Mouse (Mus musculus): ENCODE results near the gene Idh1.

Idh1 gene

DNA sequence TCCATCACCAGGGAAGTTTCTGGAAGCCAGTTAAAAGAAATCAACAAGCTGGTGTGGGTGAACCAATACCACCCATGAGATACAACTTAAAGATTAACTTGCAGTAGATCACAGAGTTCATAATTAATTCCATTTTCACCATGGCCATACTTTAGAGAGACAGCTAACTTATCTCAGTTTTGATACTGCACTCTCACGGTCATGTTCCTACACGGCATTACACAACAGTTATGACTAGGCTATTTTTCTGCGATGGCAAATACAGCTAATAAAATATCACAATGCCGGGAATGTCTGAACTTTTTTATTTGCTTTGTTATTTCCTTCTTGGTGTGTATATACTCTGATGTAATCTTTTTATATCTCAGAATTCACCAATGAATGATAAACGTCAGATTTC is 9.4 kb downstream of the Idh1 start:
- DNase-seq (ENCODE audit: low spot score in 2 of 2), result no peak

DNA sequence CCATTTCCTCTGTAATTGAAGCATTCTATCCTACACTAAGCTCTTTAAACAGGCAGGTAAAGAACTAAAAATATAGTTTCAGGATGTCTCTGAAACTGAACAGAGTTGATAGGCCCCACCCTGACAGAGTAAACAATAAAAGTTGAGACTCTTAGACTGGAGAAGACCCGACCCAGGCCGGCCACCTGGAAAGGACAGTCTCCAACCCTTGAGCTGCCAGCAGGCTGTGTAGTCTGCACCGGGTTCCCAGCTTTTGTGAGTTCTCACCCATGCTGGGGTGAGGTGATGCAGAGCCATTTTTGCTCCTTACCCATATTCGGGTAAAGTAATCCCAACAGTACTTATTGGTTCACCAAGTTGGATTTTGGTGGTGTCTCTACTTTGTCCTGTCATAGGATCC is 10.1 kb downstream of the Idh1 start:
- DNase-seq (ENCODE audit: low spot score in 2 of 2), result no peak

- DNase-seq (ENCODE audit: low spot score in 2 of 2), result no peak
These were observed 12.6 kb downstream of the Idh1 start for GRCm38 (mm10) chr1:65173716-65174115.

DNA sequence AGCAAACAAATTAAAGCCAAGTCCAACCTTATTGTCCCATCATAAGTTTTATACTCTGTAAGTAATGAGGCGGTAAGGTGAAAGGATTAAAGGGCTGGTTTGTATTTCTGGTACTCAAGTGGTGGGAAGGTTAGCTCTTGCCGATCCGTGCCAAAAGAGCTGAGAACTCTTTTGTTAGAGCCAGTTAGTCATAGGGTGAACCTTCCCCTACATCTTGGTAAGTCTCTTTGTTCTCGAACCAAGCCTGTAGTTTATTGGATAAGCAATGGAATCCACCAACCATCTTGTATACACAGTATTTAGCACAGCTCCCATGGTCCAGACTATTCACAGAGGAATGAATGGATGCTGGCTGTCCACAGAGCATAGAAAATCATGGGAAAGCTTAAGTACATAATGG is 14.7 kb downstream of the Idh1 start:
- DNase-seq (ENCODE audit: low spot score in 2 of 2), result no peak

DNA sequence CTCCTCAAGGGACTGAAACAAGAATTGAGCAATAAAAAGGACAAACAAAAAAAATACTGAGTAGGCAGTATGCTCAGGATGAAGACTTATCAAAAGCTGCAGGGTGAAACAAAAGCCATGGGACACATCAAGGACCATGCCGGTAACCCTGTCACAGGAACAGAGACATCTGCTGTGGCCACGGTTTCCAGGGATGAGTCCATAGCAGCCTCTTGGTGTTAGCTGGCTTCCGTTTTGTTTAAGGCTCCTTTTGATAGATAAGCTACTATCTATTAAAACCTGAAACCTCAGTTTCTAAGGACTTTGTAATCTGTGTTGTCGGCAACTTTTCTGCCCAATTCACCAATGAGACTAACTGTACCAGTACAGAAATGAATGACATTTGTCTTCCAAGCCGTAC is 16.4 kb downstream of the Idh1 start:
- DNase-seq (ENCODE audit: low spot score in 2 of 2), result no peak

DNA sequence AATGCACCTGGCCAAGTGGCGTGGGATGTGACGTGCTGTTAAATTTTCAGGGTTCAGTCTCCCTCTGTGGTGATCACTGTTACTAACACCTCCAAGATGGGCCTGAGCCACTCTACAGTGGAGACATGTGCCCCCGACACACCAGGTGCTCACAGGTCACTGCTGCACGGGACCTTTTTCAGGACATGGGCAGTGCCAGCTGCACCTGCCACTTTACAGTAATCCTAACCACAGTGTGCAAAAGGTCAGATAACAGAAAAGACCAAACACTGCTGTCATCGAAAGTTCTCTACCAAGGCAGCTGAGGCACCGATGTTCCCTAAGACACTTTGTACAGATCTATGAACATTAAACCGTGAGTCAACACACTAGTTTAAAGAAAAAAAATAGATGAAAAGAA is 16.8 kb downstream of the Idh1 start:
- no peak for DNase-seq (ENCODE audit: low spot score in 2 of 2)

DNA sequence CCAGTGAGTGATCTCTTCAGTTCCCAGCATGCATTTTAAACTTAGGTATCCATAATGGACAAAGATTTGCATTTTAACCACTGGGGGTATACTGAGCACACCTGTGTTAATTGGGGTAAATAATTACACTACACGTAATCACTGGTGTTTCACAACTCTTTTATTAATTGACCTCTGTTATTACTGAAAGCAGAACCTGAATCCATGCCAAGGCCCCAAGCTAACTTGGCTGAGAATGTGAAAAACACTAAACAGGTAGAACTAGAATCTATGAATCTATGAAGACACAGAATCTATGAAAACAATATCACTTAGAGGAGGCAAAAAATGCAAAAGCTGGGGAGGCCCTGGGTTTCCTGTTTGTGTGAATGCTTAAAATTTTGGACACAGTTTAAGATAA is 18.8 kb downstream of the Idh1 start:
- DNase-seq (ENCODE audit: low spot score in 2 of 2), result no peak

- no peak for DNase-seq (ENCODE audit: low spot score in 2 of 2)
These were observed 24.1 kb downstream of the Idh1 start for GRCm38 (mm10) chr1:65162210-65162609.

GRCm38 (mm10) chr1:65156111-65156510 is 30.2 kb downstream of the Idh1 start:
- DNase-seq (ENCODE audit: low spot score in 2 of 2), result no peak

DNA sequence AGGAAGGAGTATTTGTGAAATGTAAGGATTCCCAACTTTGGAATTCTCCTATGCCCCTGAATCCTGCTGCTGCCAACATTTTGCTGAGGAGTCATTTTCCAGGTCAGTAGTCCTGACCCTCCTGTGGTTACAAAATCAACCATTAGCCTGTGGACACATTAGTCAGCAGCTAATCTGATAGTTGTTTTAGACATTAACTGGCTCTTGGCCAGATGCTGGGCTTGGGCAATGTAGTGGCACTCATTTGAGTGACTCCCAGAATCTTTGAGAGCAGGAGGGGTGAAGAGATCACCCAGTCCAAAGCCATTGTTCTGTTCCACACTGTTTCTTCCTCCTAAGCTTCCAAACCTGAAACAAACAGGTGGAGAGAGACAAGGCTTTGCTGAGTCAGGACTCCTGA is 31.5 kb downstream of the Idh1 start:
- no peak for DNase-seq (ENCODE audit: low spot score in 2 of 2)

DNA sequence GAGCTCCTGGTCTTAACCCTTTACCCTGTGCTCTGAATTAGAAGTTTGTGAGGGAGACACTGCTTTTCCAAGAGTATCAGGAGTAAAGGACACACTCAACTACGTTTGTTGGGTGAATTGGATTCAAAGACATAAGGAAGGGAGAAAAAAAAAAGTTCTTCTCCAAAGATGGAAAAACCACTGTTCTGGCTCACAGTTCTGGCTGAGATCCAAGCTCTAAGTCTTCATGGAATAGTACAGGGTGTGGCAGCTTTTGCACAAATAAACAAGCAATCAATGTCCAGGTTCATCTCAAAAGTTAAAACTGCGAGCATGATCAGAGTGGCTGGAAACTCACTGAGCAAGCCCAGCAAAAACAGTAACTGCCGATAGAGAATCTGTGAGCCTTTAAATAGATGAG is 38.3 kb downstream of the Idh1 start:
- DNase-seq (ENCODE audit: low spot score in 2 of 2), result no peak

DNA sequence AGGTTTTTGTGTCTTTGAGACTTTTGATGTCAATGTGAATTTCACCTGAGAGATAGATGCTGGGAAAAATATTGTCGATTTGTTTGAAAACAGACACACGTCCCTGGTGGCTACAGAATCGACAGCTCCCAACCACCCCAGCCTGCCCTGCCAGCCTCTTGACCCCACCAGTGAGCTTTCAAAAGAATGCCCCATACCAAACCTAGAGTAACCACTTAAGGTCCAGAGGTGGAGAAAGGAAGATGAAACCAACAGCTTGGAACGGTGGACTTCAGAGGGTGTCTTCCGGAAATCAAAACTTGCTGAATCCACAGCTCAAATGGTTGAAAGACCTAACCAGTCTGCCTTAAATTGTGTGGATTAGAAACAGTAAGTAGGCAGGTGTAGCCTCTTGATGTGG is 39.0 kb downstream of the Idh1 start:
- DNase-seq (ENCODE audit: low spot score in 2 of 2), result no peak

- DNase-seq (ENCODE audit: low spot score in 2 of 2), result no peak
These were observed 39.7 kb downstream of the Idh1 start for GRCm38 (mm10) chr1:65146601-65147000.

DNA sequence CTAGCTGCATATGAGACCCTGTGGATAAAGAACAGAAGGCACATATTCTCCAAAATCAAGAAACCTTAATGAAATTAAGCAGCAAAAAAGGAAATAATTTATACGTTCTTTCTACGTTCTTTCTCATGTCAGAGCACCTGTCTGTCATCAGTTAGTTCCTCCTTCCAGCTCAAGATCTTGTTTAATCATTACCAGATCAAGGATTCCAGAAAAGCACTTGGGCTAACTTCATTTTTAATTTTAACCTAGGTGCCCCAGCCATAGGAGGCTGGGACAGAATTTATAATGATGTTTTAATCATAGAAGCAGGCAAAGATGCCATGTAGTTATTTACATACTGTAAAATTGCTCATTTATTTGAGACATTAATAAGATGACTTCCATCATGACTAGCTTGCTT is 41.5 kb downstream of the Idh1 start:
- DNase-seq (ENCODE audit: low spot score in 2 of 2), result no peak

- DNase-seq (ENCODE audit: low spot score in 2 of 2), result no peak
These were observed 48.7 kb downstream of the Idh1 start for GRCm38 (mm10) chr1:65137560-65137959.

GRCm38 (mm10) chr1:65132833-65133232 is 53.5 kb downstream of the Idh1 start:
- DNase-seq (ENCODE audit: low spot score in 2 of 2), result no peak

- no peak for DNase-seq (ENCODE audit: low spot score in 2 of 2)
These were observed 54.6 kb downstream of the Idh1 start for GRCm38 (mm10) chr1:65131671-65132070.

DNA sequence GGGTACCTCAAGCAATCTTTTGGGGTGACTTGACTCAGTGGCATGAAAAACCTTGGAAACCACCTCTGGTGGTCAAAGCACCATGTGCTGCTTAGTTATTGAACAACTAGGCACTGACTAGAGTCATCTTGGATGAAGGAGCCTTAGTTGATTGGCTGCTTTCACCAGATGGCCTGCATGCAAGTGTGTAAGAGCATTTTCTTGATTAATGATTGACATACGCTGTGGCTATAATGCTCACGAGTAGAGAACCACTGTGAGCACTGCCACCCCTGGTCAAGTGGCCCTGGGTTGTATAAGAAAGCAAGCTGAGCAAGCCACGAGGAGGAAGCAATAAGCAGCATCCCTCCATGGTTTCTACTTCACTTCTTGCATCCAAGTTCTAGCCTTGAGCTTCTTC is 56.1 kb downstream of the Idh1 start:
- DNase-seq (ENCODE audit: low spot score in 2 of 2), result no peak

- no peak for DNase-seq (ENCODE audit: low spot score in 2 of 2)
These were observed 56.6 kb downstream of the Idh1 start for GRCm38 (mm10) chr1:65129634-65130180.

DNA sequence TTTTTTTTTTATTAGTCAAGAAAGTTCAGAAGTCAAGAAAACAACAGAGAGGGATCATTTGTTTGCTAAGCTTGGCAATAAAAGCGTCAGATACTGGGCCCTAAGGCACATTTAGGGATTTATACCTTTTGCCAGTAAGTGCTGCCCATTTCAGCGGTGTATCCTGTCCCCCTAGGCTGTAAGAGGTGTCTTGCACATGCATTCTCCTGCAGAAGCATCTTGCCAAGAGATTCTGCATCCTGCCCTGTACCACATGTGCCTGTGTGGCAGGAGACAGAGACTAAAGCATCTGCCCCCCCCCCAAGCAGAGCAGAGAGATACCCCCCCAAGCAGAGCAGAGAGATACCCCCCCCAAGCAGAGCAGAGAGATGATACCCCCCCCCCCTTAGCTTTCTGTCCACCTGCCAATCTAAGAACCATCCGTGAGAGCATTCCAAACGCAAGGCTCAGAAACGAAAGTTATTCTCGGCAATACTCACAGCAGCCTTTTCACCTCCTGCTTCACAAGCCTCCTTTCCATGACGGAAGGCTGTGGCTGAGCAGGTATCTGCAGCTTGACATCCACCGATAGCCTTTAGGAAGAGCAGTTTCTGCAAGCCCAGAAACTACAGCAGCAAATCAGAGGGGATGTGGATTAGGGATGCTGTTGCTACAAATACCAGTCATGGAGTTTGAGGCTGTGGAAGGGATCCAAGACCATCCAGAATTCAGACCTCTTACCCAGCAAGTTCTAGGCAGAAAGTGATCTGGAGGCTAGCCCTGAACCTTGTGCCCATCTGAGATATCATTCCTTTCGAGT is 63.5 kb downstream of the Idh1 start, which contains the start of gene D630023F18Rik:
D630023F18Rik (minus strand) TSS at position 641 of the 799 bp plus-strand sequence.
- DNase-seq (ENCODE audit: low spot score in 2 of 2), result no peak

DNA sequence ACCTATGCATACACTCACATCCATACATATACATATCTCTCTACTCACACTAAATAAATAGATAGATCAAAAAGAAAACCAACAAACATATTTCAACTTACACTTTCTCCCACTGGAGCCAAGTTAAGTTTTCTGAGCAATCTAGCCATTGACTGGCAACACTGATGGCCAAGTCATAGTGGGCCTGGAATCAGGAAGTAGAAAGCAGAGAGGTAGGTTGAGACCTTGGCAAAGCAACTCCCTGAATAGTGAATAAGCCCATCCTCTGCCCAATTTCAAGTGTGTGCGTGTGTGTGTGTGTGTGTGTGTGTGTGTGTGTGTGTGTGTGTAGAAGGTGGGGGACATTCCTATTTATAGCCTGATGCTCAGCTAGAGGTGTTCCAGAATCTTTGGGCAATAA is 66.9 kb downstream of the Idh1 start, which contains the start of gene Gm28845:
Gm28845 (minus strand) TSS at position 121 of the 400 bp plus-strand sequence.
- DNase-seq (ENCODE audit: low spot score in 2 of 2), result no peak

DNA sequence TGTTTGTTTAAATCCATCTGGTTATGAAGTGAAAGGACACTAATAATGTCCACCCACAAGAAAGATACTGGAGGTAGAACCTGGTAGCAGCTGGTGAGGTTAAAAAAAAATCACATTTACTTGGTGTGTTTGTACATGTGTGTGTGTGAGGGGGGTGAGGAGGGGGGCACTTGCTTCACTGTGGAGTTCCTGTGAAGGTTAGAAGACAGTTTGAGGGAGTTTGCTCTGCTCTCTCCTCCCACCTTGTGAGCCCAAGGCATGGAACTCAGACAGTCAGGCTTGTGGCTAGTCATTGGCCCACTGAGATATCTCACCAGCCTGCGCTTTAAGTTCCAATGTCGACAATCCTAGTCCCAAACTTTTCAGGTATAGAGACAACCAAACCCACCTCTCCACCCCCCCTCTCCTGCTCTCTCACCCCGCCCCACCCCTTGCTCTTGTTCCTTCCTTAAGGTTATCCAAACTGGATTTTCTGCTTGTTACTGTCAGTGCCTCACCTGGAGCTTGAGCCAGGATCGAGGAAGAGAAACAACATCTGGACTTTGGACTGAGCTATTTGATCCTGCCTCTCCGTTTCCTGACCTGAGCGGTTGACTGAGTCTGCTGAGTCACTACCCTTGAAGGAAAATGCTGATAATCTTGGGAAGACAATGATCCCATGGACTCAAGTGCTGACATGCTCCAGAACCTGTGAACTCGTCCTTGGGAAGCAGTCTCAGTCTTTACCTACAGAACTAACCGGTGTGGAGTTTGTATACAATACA is 68.0 kb downstream of the Idh1 start:
- no peak for DNase-seq (ENCODE audit: low spot score in 2 of 2)
